Mouse (Mus musculus) cortical plate, adult 2 months (tissue): ENCODE results near the gene Csnk1d.

Experiments
- CTCF ChIP-seq: fragments of 200-500 bp; IDR thresholded peaks from 2 replicates; pipeline ENCODE4 v1.5.1; 2011; ENCODE audit warnings: mild to moderate bottlenecking, control low read depth, low read length; ENCODE audit not compliant: insufficient read depth; ENCODE audit errors: extremely low read depth
- POLR2A ChIP-seq: fragments of 200-500 bp; IDR thresholded peaks from 2 replicates; pipeline ENCODE4 v1.6.1; 2011; ENCODE audit warnings: mild to moderate bottlenecking, low read length, control low read depth; ENCODE audit not compliant: insufficient read depth; ENCODE audit errors: extremely low read depth

DNA sequence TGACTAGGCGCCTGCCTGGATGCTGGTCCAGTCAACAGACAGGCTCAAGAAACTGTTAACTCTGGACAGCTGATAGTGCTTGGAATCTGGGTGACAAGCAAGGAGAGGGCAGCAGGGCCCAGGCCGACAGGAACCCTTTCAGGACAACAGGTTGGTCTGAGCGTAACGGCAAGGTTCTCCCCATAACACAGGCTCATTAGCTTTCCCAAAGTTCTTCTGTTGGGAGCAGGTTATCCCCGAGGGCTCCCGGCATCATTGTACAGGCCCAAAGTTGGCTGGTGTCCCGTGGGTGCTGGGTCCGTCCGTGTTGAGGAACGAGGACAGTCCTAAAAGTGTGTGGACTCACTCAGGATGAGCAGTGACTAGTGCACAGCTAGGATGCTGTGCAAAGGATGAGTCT is 41.3 kb downstream of the Csnk1d start:
- TF ChIP-seq CTCF (no peak), POLR2A (no peak)
